Mouse (Mus musculus): ENCODE results near the gene Naif1.

Gene Naif1

DNA sequence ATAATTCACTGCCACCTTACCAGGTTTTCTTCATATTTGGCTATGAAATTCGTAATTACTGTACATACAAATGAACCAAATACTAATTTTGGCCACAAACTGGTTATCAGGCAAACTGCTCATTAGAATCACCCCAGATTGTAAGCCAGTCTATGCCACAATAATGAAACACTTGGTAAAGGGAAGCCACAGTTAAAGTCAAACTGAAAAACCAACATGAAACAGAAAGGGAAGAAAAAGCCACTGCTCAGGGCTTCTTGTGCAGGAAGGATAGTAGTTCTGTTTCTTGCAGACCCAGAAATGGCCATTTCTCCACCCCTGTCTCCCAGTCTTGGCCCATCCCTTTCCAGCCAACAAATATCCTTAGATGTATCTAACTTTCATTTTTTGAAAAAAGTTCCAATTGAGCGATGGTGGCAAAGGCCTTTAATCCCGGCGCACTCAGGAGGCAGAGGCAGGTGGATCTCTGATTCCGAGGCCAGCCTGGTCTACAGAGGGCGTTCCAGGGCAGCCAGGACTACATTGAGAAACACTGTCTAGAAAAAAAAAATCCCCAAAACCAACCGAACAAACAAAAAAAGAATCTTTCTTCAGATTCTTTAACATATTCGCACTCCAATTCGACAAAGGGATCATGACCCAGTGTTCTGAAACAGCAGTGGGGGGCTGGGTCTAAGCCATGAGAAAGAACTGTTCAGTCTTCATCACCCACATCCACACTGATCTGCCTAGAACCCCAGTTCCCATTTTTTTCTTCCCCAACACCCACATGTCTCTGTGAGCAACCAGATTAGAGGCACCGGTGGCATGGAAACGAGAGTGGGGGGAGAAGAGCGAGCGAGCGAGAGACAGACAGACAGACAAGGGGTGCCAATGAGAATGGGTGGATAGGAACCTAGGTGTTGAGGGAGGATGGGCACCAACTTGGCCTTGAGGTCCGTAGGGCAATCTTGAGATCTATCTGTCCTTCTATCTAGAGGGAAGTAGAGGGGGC, at the start of gene Naif1:
TSS of gene Naif1 (plus strand) at position 697 of the 994 bp plus-strand sequence.
- peak; percentile 42 for DNase-seq

GRCm38 (mm10) chr2:32404663-32405062, 45.6 kb upstream of the Naif1 start:
- DNase-seq = peak; percentile 99

DNA sequence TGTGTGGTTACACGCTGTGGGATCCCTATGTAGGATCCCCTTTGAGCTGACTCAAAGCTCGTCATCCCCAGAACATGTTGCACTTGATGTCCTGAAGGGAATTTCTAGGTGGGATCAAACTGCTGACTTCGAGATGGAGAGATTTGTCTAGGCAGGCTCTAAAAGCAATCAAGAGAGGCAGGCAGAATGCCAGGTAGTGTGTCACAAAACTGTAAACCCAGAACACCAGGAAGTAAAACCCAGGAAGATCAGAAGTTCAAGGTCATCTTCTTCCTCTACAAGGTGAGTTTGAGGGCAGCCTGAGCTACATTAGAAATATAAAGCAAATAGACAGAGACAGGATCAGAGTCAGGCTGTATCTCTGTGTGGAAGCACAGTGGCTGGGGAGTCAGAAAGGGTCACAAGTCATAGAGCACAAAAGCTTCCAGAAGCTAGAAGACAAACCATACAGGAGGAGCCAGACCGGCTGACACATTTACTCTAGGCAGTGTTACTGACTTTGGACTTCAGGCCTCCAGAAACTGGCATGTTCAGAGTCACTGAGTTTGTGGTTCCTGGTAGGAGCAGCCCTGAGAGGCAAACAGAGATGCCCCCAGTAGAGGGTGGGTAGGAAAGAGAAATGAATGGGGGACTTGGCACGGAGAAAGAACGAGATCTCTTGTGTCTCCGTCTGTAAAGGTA, 43.0 kb upstream of the Naif1 start:
- DNase-seq = no peak

GRCm38 (mm10) chr2:32408429-32409424, 41.5 kb upstream of the Naif1 start:
- peak; percentile 51 for DNase-seq

DNA sequence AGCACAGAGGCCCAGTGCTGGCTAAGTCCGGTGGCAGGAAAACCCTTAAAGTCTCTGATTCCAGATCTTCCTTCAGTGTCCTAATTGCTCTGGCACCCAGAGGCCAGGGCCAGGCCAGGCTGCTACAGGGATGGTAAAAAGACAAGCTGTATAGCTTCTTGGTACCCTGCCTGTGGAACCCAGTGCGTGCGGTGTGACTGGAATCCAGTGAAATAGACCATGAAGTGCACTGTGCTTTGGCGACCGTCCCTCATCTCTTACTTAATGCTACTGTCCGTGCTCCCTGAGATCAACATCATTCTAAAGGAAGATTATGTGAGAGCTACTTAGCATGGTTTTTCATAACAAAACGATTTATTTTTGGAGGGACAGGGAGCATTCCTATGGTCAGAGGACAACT, 38.9 kb upstream of the Naif1 start:
- no peak for DNase-seq

DNA sequence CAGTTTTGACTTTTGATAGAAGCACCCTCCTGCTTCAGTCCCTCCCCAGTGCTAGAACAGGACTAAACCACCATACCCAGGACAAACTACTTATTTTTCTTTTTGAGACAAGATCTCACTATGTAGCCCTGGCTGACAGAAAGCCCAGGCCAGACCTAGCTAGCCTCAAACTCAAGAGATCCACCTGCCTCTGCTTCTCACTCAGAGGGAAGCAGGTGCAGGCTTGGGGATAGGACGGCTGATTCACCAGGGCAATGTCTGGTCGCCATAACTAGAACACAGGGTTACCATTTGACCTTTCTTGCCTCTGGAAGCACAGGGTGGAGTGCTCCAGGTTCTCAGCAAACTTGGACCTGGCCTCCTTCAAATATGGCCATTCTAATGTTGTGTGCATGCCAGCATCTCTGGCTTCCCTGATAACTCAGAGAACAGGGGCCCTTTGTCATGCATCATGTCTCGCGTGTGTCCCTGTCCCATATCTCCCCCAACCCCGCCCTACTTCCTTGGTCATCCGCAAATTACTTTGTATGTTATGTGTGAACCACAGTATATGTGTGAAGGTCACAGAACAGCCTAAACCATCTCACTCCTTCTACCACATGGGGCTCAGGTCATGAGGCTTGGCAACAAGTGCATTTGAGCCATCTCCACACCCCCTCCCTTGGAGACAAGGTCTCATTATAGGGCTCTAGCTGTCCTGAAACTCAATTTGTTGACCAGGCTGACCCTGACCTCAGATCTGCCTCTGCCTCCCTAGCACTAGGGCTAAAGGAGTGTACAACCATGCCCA, 37.3 kb upstream of the Naif1 start:
- DNase-seq = no peak

- DNase-seq = peak; percentile 70
These were observed 36.3 kb upstream of the Naif1 start for GRCm38 (mm10) chr2:32413936-32414335.

DNA sequence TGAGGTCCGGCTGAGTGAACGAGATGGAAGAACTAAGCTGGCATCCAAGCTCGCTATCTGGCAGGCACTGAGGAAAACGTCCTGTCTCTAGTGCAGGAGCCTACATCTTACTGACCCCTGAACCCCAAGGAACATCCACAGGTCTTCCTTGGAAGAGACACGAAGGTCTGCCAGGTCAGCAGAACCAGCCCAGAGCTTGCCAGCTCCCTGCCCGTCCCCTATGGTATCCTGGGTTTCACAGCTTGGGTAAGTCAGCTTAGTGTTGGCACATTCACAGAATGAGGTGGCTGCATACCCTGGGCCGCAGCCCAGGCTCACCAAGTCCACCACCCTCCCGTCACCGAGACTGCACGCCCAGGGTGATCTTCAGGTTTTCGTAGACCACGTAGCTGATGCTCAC, 34.5 kb upstream of the Naif1 start:
- no peak for DNase-seq

GRCm38 (mm10) chr2:32416556-32416955, 33.7 kb upstream of the Naif1 start:
- DNase-seq = no peak

GRCm38 (mm10) chr2:32417486-32417885, 32.8 kb upstream of the Naif1 start:
- DNase-seq = no peak

- no peak for DNase-seq
These were observed 31.7 kb upstream of the Naif1 start for GRCm38 (mm10) chr2:32418430-32419151.

DNA sequence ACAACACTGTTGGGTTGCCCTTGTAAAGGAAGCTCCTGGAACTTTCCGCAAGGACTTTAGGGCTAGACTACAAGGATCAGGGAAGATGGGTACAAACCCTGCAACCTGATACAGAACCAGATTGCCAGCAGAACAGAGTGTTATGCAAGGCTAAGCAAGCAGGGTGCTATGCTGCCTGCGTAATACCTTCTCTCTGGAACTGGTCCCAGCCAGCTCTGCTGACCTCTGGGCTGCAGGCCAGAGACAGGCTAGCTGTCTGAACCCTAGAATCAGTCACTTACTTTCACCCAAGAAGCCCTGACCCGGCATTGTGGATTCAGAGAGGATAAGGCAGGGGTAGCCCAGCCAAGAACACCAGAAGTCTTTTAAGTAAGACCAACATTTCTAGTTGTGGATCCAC, 30.9 kb upstream of the Naif1 start:
- DNase-seq = peak; percentile 88

DNA sequence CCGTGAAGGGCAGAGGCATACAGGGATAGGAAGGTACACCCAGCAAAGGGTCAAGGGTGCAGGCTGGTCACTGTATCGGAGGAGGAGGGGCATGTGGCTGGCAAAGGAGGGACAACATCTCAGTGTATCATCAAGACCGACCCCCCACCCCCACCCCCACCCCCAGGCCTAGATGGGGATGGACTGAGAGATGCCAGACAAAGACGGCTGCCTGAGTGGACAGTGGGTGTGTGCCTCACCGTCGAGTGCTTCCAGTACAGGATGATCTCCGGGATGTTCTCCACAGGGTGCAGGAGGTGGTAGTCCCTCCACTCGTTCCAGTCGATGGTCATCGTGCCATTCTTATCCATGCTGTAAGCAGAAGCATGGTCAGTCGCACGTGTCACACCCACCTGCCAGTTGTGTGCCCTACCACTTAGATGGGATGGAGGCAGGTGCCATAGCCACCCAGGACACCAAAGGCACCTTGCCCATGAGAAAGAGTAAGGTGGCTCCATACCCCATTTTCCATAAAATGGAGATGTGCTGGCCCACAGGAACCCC, 30.1 kb upstream of the Naif1 start:
- no peak for DNase-seq

DNA sequence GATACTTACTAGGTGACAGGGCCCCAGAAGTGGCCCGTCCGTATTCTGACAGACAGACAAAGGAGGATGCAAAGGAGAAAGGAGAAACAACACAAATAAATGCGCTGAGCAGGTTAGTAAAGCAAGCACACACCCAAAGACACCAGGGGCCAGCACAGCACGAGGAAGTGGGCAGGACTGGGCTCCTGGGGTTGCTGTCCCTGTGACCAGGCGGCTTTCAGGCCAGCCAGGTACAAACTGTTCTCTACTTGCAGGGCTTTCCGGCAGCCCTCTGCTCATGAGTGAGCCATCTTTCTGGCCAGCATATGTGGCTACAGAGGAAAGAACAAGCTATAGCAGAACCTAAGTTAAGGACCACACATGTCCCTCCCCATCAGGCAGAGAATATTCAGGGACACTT, 29.6 kb upstream of the Naif1 start:
- no peak for DNase-seq

GRCm38 (mm10) chr2:32421851-32422251, 28.4 kb upstream of the Naif1 start:
- no peak for DNase-seq

- peak; percentile 93 for DNase-seq
These were observed 26.6 kb upstream of the Naif1 start for GRCm38 (mm10) chr2:32423481-32424331.

DNA sequence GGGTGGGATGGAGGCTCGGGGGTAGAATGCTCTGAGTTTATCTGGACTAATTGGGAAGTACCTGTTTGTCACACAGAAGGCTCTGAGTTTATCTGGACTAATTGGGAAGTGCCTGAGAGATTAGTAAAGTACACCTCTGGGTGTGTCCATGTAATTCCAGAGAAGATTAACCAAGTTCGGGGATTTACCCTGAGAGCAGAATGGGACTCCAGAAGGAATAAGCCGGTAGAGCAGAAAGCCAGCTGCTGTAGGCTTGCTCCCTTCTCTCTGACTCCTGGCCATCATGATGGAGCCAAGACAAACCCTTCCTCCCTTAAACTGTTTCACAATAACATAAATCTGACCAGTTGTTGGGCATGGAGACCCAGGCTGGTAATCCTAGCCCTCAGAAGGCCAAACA, 25.5 kb upstream of the Naif1 start:
- DNase-seq = no peak

- no peak for DNase-seq
These were observed 24.7 kb upstream of the Naif1 start for GRCm38 (mm10) chr2:32425568-32425967.

- DNase-seq = no peak
These were observed 24.1 kb upstream of the Naif1 start for GRCm38 (mm10) chr2:32426141-32426540.

DNA sequence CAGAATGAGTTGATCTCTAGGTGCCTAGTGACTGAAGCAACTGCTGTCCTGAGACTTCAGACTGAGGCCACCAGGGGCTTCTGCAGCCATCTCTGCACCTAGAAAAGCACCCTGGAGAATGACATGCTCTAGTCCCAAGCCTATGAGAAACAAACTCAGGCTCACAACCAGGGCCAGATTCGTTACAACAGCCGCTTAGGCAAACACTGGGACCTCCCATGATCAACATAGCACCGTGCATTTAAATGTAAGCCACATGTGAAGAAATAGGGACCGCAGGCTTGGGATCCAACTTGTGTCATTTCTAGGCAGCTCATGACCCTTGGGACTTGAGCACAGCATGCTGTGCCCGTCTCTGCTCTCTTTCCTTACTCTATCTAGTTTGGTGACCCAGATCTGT, 22.5 kb upstream of the Naif1 start:
- DNase-seq = no peak

All from lung, postnatal 36 days (tissue).